Mouse (Mus musculus) midbrain, embryonic 12.5 days (tissue): Measurements from ENCODE around the gene Tenm1. TPM values are rescaled to one million over a fixed set of nuclear protein-coding genes. Genes with fewer than 3 reads are reported as not detected.

Experiments used
- ATAC-seq: fragments of 200-750 bp; cut with Nextera tagmentation; 2 replicates; pipeline ENCODE4 v1.8.0; 2017; ENCODE audit warnings: low read depth, moderate TSS enrichment, moderate library complexity; ENCODE audit not compliant: low FRiP score
- H3K27ac ChIP-seq: fragments of 300-500 bp; sonication (generic); replicated peaks from 2 replicates; pipeline ENCODE4 v1.5.1; 2016; ENCODE audit warnings: mild to moderate bottlenecking
- H3K27me3 ChIP-seq: fragments of 300-500 bp; sonication (generic); 2 replicates; pipeline ENCODE4 v1.6.1; 2016; ENCODE audit warnings: mild to moderate bottlenecking
- H3K36me3 ChIP-seq: fragments of 300-500 bp; sonication (generic); 2 replicates; pipeline ENCODE4 v1.6.1; 2016
- H3K4me1 ChIP-seq: fragments of 300-500 bp; sonication (generic); 2 replicates; pipeline ENCODE4 v1.6.1; 2016
- H3K4me2 ChIP-seq: fragments of 300-500 bp; sonication (generic); replicated peaks from 2 replicates; pipeline ENCODE4 v1.6.1; 2016; ENCODE audit warnings: mild to moderate bottlenecking, moderate library complexity
- H3K4me3 ChIP-seq: fragments of 300-500 bp; sonication (generic); 2 replicates; pipeline ENCODE4 v1.5.1; 2016; ENCODE audit warnings: mild to moderate bottlenecking
- H3K9ac ChIP-seq: fragments of 300-500 bp; sonication (generic); replicated peaks from 2 replicates; pipeline ENCODE4 v1.6.1; 2016; ENCODE audit warnings: mild to moderate bottlenecking, moderate library complexity
- H3K9me3 ChIP-seq: fragments of 300-500 bp; sonication (generic); 2 replicates; pipeline ENCODE4 v1.6.1; 2016; ENCODE audit warnings: mild to moderate bottlenecking
- WGBS: fragments of 180-500 bp; shearing (Covaris S2); methylation state at CpG from one replicate; pipeline ENCODE4 v1.1.7; 2016; 5-methylcytosine and 5-hydroxymethylcytosine counted together
- polyA plus RNA-seq: library from polyadenylated mRNA; unstranded; fragments of >200 nt; fragmentation: Nextera tagmentation; extraction: Ambion mirVana; gene quantifications from 2 replicates; pipeline ENCODE4 v1.2.1, GENCODE M21; 2016

The Tenm1 gene
- polyA plus RNA-seq, 1 experiment from 2014 or later: 6.4 TPM

DNA sequence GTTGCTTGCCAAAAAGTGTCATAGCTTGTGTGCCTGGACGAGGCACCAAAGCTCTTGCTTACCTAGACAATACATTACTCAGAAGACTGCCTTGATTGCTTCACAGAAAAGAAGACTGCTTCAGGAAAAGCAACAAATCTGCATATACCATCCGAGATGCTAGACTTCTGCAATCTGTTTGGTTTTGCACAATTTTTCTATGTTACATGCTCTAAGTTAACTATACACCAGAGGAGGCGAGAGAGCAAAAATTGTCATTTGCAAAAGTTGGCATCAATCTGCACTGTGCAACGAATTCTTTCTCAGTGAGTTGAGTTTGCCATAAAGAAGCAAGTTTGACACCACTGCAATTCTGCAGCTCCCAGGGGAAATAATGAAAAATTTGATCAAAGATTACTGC is 193.1 kb downstream of the Tenm1 start:
- ATAC-seq: no peak
- Histone ChIP-seq H3K4me2 (no peak overlapping the region), H3K27ac (no peak overlapping the region), H3K4me1 (no peaks in the 10 kb centered on the region), H3K36me3 (no peaks in the 10 kb centered on the region), H3K9ac (no peak overlapping the region), H3K9me3 (no peaks in the 10 kb centered on the region), H3K27me3 (no peaks in the 10 kb centered on the region), H3K4me3 (no peak overlapping the region)
- WGBS: 73% methylated on average over 4 of the region's 4 CpGs

DNA sequence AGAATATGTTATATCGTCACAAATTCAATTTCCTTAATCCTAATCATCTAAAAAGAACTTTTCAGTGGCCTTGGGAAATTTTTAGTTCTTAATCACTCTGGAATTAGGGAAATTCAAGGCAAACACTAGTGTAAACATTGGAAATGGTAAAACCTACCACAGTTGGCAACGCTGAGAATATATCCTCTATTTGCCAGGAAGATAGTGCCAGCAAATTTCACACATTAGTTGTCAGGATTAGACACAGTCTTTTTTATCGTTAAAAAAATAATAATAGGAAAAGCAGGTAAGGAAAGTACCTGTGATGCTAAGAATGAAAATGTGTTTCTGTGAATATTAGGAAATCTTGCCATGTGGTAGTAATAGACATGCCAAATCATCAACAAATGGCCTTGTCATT is 223.9 kb downstream of the Tenm1 start:
- H3K27ac ChIP-seq: no peak overlapping the region

DNA sequence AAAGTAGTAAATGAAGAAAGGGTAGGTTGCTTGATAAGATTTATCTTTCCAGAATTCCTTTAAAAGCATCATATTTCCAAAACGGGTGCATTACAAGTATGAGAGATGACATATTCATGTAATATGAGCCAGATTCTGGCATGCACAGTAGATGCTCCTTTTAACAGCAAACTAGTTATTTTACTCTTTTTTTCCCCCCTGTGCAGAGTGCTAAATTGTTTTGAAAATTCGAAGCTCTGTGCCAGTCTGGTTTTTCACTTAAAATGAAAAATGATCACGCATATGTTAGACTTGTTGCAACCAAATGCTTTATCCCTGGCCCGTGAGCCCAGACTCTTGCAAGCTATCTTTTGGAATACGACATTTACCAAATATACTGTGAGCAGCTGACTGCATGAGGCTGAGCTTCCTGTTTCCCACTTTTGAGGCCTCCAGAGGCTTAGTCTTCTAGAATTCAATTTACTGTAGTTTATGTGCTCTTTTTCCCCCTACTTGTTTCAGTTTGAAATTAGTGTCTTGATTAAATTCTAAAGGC is 226.6 kb downstream of the Tenm1 start:
- Histone ChIP-seq H3K36me3 (no peaks in the 10 kb centered on the region), H3K27me3 (no peaks in the 10 kb centered on the region), H3K4me3 (no peak overlapping the region), H3K27ac (no peak overlapping the region), H3K4me1 (no peaks in the 10 kb centered on the region), H3K9ac (no peak overlapping the region), H3K4me2 (no peak overlapping the region), H3K9me3 (no peaks in the 10 kb centered on the region)
- whole genome bisulfite sequencing: 83% methylated on average over 5 of the region's 5 CpGs
- no peak for ATAC-seq

More for the DNA sequence above, 223.9 kb downstream of the Tenm1 start:
- no peaks in the 10 kb centered on the region for H3K4me1 ChIP-seq
- no peak for ATAC-seq
- no peaks in the 10 kb centered on the region for H3K27me3 ChIP-seq
- H3K4me3 ChIP-seq: no peak overlapping the region
- WGBS: 85% methylated on average over 3 of the region's 3 CpGs
- H3K4me2 ChIP-seq: no peak overlapping the region
- H3K9me3 ChIP-seq: no peaks in the 10 kb centered on the region
- H3K9ac ChIP-seq: no peak overlapping the region
- no peaks in the 10 kb centered on the region for H3K36me3 ChIP-seq

DNA sequence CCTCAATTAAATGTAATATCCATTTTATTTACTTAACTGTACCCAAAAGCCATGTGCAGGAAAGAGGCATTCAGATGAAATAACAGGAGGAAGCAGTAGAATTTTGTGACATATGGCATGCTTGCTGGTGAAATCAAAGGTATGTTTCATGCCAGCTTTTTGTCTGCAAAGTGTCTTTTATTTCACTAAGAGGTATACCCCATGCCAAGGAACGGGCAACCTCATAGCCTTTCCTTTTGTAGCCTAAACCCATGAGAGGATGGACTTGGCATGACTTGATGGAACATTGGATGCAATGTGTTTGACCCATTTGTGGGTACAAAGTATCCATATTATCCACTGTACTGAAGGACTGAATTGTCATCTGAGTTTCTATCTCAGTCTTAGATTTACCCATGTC is 246.0 kb downstream of the Tenm1 start:
- 90% methylated on average over 1 of the region's 1 CpGs for WGBS
- no peaks in the 10 kb centered on the region for H3K36me3 ChIP-seq
- H3K27me3 ChIP-seq: no peaks in the 10 kb centered on the region
- H3K27ac ChIP-seq: no peak overlapping the region
- H3K9me3 ChIP-seq: no peaks in the 10 kb centered on the region
- no peak overlapping the region for H3K4me3 ChIP-seq
- H3K9ac ChIP-seq: no peak overlapping the region
- H3K4me2 ChIP-seq: no peak overlapping the region
- no peak for ATAC-seq
- no peaks in the 10 kb centered on the region for H3K4me1 ChIP-seq

DNA sequence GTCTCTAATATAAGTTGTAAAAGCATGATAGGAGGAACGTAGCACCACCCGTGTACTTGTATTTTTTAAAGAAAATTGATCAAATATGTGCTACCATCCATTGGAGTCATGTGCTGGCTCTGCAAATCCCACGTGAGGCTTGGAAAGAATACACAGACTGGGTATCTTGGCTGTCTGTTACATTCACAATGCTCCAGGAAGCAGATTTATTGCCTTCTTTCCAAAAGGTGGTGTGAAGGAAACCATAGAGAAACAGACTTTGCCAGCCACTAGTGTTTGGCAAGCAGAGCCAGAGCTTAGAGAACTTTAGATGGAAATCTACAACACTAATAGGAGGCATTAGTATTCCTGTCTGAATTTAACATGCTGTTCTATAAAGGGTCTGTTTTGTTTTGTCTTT is 277.4 kb downstream of the Tenm1 start:
- H3K4me2 ChIP-seq: no peak overlapping the region
- no peak overlapping the region for H3K9ac ChIP-seq
- no peak overlapping the region for H3K27ac ChIP-seq
- no peaks in the 10 kb centered on the region for H3K27me3 ChIP-seq
- no peak overlapping the region for H3K4me3 ChIP-seq
- H3K4me1 ChIP-seq: no peaks in the 10 kb centered on the region
- H3K36me3 ChIP-seq: no peaks in the 10 kb centered on the region
- ATAC-seq: no peak
- WGBS: 86% methylated on average over 3 of the region's 3 CpGs
- H3K9me3 ChIP-seq: no peaks in the 10 kb centered on the region

DNA sequence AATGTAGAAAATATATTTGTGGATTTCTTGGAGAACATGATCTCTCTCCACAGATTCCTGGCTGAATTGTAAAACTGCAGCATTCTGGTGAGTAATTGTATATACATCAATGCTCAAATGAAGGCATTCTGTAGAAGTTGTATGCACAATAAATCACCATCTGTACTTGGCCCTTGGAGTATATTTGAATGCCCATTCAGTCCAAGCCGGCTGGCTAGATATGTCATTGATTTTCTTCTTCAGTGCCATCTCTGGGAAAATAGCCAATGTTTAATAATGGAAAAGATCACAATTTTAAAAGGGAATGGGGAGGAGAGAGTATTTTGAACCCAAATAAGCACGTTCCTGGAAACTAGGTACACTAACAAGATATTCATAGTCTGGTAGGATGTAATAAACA is 299.2 kb downstream of the Tenm1 start:
- Histone ChIP-seq H3K9me3 (no peaks in the 10 kb centered on the region), H3K27me3 (no peaks in the 10 kb centered on the region), H3K9ac (no peak overlapping the region), H3K4me3 (no peak overlapping the region), H3K4me2 (no peak overlapping the region), H3K36me3 (no peaks in the 10 kb centered on the region), H3K27ac (no peak overlapping the region), H3K4me1 (no peaks in the 10 kb centered on the region)
- ATAC-seq: no peak
- WGBS: 74% methylated on average over 2 of the region's 2 CpGs

DNA sequence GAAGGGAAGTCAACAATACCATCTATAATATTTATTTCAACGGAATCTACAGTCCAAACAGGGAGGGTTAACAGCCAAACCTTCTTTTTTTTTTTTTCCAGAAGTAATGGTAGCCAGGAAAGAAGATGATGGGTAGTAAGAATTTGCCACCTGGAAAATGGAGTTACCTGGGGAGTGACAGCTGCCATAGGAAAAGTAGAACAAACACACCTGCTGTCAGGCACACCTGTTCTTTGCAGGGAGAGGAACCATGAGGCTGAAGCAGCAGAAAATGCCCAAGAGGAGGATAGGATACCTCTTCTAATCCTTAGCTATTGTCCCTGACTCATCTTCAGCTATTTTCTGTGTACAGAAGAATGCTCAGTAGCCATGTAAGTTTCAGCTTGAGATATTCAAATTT is 306.4 kb downstream of the Tenm1 start:
- no peak overlapping the region for H3K4me3 ChIP-seq
- no peaks in the 10 kb centered on the region for H3K4me1 ChIP-seq
- H3K36me3 ChIP-seq: no peaks in the 10 kb centered on the region
- H3K4me2 ChIP-seq: no peak overlapping the region
- no peak overlapping the region for H3K9ac ChIP-seq
- no peaks in the 10 kb centered on the region for H3K27me3 ChIP-seq
- H3K9me3 ChIP-seq: no peaks in the 10 kb centered on the region
- ATAC-seq: no peak
- no peak overlapping the region for H3K27ac ChIP-seq
- 83% methylated on average over 1 of the region's 1 CpGs for WGBS

DNA sequence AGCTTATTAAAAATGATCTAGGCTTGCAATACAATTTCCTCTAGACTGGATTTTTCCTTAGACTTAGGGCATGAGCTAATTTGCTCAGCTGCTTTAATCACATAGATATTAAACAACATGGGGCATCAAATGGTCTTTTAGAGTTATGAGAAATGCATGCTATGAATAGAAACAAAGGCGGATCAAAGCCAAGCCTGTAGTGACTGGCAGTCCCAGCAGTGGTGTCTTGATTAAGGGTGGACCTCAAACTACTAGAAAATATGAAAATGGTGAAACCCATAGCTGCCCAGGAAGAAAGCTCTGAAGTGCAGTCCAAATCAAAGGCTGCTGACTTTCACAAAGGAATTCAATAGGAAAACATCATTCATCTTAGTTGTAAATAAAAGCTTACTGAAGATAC is 306.9 kb downstream of the Tenm1 start:
- H3K36me3 ChIP-seq: no peaks in the 10 kb centered on the region
- ATAC-seq: no peak
- H3K4me1 ChIP-seq: no peaks in the 10 kb centered on the region
- H3K27ac ChIP-seq: no peak overlapping the region
- H3K4me3 ChIP-seq: no peak overlapping the region
- H3K27me3 ChIP-seq: no peaks in the 10 kb centered on the region
- no peak overlapping the region for H3K4me2 ChIP-seq
- H3K9ac ChIP-seq: no peak overlapping the region
- 86% methylated on average over 1 of the region's 1 CpGs for WGBS
- no peaks in the 10 kb centered on the region for H3K9me3 ChIP-seq

DNA sequence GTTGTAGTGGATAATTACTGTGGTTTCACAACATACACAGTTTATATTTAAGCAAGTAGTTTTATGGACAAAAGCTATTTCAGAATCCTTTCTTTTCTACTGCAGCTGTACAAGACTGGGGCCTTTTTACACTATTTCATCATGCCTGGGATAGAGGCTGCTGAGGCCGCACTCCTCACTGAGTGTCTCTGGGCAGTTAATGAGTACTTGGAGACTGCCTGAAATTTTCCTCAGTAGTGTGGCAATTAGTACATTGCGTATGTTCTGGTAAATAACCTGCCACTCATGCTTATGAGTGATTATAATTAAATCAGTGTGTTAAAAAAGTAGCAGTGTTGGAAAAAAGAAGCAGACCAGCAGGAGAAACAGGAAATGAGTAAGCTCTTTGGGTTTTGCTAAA is 442.8 kb downstream of the Tenm1 start:
- no peak overlapping the region for H3K4me2 ChIP-seq
- WGBS: 76% methylated on average over 2 of the region's 2 CpGs

DNA sequence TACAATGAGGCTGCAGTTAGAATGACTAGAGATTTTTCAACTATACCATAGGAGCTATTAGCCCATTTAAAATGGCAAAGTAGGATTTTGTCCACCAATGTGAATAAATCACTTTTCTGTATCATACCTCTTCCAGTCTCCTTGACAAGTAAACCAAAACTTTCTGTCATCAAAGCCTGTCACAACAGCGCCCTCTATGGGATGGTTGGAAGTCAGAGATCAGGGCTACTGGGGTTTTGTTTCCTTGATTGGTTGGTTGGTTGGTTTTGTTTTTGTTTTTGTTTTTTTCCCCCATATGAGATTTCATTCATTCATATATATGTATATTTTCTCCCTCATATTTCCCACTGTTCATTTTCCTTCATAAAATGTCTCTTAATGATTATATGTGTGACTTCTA is 455.4 kb downstream of the Tenm1 start:
- no peak for ATAC-seq
- 0% methylated on average over 1 of the region's 1 CpGs for WGBS
- H3K9ac ChIP-seq: no peak overlapping the region
- no peaks in the 10 kb centered on the region for H3K9me3 ChIP-seq
- H3K4me2 ChIP-seq: no peak overlapping the region
- H3K4me3 ChIP-seq: no peak overlapping the region
- no peaks in the 10 kb centered on the region for H3K4me1 ChIP-seq
- no peaks in the 10 kb centered on the region for H3K27me3 ChIP-seq
- H3K36me3 ChIP-seq: no peaks in the 10 kb centered on the region
- H3K27ac ChIP-seq: no peak overlapping the region

More for the DNA sequence above, 442.8 kb downstream of the Tenm1 start:
- H3K9me3 ChIP-seq: no peaks in the 10 kb centered on the region
- H3K4me3 ChIP-seq: no peak overlapping the region
- H3K4me1 ChIP-seq: no peaks in the 10 kb centered on the region
- no peaks in the 10 kb centered on the region for H3K36me3 ChIP-seq
- no peak for ATAC-seq
- H3K27me3 ChIP-seq: no peaks in the 10 kb centered on the region
- no peak overlapping the region for H3K27ac ChIP-seq
- no peak overlapping the region for H3K9ac ChIP-seq

DNA sequence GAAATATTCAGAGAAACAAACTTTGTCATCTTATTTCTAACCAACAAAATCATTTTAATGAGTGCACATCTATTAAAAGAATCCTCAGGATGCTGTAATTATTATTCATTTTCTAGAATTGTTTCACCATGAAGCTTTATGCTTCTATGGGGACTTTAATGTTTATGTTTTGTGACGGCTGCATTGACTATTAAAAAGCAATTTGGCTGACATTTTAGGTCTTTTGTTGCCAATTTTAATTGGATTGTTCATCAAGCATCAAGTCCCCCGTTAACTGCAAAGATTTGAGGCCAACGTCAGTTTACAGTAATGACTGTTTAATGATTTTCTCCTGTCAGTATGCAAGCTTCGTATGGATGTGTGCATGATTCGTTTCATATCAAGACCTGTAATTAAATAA is 461.3 kb downstream of the Tenm1 start:
- Histone ChIP-seq H3K36me3 (no peaks in the 10 kb centered on the region), H3K4me2 (no peak overlapping the region), H3K4me3 (no peak overlapping the region), H3K9ac (no peak overlapping the region), H3K4me1 (no peaks in the 10 kb centered on the region), H3K27me3 (no peaks in the 10 kb centered on the region), H3K27ac (no peak overlapping the region), H3K9me3 (no peaks in the 10 kb centered on the region)
- 73% methylated on average over 5 of the region's 5 CpGs for WGBS
- ATAC-seq: no peak

DNA sequence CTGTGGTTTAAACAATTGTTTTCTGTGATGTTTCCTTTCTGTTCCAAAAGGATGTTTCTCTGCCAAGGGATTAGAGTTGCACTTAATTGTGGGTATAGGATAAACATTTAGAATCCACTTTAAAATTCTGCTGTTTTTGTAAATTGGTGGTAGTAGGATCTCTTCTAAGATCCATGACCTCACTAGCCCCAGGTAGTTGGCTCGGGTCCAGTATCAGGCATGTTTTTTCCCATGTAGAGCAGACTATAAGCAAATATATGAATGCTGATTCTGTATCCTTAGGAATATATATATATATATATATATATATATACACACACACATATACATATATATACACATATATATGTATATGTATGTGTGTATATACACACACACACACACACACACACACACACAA is 567.2 kb downstream of the Tenm1 start:
- Histone ChIP-seq H3K27ac (no peak overlapping the region), H3K4me2 (no peak overlapping the region), H3K4me3 (no peak overlapping the region), H3K36me3 (no peaks in the 10 kb centered on the region), H3K27me3 (no peaks in the 10 kb centered on the region), H3K4me1 (no peaks in the 10 kb centered on the region), H3K9me3 (no peaks in the 10 kb centered on the region), H3K9ac (no peak overlapping the region)
- ATAC-seq: no peak
- 92% methylated on average over 1 of the region's 1 CpGs for WGBS

DNA sequence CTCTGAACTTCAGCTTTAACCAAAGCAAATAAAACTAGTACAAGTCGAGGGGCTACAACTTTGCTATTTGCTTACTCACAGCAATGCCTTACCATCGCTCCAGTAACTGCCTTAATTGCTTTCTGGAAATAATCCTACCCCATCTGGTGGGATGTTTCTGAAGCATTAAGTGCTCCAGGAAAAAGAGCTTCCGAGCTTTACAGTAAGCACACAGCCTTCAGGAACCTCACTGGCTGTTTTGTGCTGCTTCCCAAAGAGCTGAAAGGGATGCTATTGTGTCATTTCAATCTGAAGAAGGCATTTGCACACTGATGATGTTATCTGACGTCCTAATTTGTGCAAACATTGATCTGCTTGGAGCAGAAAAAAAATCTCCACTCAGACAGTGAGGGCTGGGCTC is 647.4 kb downstream of the Tenm1 start:
- Histone ChIP-seq H3K27me3 (no peaks in the 10 kb centered on the region), H3K9ac (no peak overlapping the region), H3K27ac (no peak overlapping the region), H3K4me1 (no peaks in the 10 kb centered on the region), H3K4me2 (no peak overlapping the region), H3K4me3 (no peak overlapping the region), H3K9me3 (no peaks in the 10 kb centered on the region), H3K36me3 (no peaks in the 10 kb centered on the region)
- no peak for ATAC-seq
- 52% methylated on average over 4 of the region's 4 CpGs for WGBS
